Mouse (Mus musculus) right cerebral cortex, postnatal 25 days (tissue): Measurements from ENCODE around the gene Nop16.
A peak's percentile ranks its signal among the peaks of the same experiment; 100 is the strongest.

ENCODE experiments used
- DNase-seq: peaks from one replicate; pipeline ENCODE4 v3.0.0; 2022

The Nop16 gene

DNA sequence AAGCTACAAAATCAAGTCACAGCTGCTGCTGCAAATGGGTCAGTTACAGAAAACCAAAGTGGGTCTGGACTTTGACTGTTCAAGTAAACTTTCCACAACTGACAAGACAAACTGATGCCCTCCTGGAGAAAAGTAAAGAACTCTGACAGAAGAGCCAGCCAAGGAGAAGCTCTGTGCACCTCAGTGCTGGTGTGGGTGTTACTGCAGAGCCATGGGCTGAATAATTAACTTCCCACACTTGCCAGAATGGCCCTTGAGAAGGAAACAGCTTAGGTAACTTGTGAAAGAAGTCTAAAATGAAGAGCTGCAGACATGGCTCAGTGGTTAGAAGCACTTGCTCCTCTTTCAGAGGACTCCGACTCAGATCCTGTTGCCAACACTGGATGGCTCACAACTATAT is 32.2 kb downstream of the Nop16 start:
- no peak for DNase-seq

DNA sequence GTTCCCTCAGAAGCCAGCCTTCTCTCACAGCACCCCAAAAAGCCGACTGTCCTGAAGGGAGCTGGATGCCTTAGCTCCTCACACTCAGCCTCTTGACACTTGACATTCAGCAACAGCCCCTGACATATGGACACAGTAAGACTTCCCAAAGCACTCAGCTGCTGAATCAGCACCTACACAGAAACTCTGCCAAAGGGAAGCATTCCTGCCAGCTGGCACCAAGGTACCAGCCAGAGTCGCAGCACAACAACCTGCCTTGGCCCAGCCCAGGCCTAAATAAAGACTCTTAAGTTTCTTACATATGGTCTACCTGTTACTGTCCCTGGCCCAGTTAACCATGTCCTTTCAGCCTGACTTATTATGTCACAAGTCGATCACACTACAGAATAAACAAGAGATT is 33.1 kb downstream of the Nop16 start:
- DNase-seq, result peak; percentile 33

DNA sequence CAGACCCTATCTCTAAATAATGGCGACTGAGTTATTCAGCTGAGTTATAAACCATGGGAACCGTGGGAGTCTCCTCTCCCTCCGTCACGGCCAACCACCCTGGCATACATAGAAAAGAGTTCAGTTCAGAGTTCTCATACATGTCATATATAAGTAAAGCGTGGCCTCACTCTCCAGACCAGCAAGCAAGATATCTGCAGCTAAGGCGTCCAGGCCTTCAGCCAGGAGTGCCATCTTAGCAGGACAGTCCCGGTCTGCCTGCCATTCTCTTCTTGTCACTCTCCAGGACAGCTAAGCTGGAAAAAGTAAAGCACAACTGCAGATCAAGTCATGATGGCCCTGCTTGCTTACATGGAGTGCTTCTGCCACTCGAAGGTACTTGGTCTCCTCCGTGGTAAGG is 33.7 kb downstream of the Nop16 start:
- no peak for DNase-seq

DNA sequence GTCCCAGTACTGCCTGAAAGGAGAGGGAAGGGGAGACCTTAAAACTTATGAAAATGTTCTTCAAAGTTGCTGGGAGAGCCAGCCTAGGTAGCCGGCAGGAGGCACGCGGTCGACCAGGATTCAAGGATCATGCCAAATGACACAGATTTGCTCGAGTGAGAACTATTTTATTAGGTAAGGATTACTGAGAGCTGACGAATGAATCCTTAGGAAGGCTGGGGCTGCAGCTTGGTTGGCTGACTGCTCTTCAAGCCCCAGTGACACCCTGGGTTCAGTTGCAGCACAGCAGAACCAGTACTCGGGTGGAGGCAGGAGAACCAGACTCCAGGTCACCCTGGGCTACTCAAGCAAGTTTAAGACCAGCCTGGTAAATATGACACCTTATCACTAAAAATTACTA is 41.9 kb downstream of the Nop16 start:
- DNase-seq, result no peak
